Mouse (Mus musculus) neural tube, embryonic 14.5 days (tissue): ENCODE data around the gene Acsl5. TPM values are rescaled to one million over a fixed set of nuclear protein-coding genes. Genes with fewer than 3 reads are reported as not detected.

Source experiments
- ATAC-seq: fragments of 200-750 bp; cut with Nextera tagmentation; 2 replicates; pipeline ENCODE4 v1.8.0; 2017; ENCODE audit warnings: low read depth, mild to moderate bottlenecking, moderate TSS enrichment, moderate library complexity
- H3K27ac ChIP-seq: fragments of 300-500 bp; sonication (generic); 2 replicates; pipeline ENCODE4 v1.5.1; 2014; ENCODE audit warnings: low read depth, mild to moderate bottlenecking, control low read depth, low read length, moderate library complexity, mixed read lengths
- H3K27me3 ChIP-seq: fragments of 300-500 bp; sonication (generic); 2 replicates; pipeline ENCODE4 v1.6.1; 2014; ENCODE audit warnings: low read length; ENCODE audit not compliant: control insufficient read depth, insufficient read depth
- H3K36me3 ChIP-seq: fragments of 300-500 bp; sonication (generic); 2 replicates; pipeline ENCODE4 v1.6.1; 2014; ENCODE audit warnings: low read length, mixed read lengths; ENCODE audit not compliant: control insufficient read depth, insufficient read depth
- H3K4me1 ChIP-seq: fragments of 300-500 bp; sonication (generic); 2 replicates; pipeline ENCODE4 v1.6.1; 2014; ENCODE audit warnings: low read length; ENCODE audit not compliant: control insufficient read depth, insufficient read depth
- H3K4me2 ChIP-seq: fragments of 300-500 bp; sonication (generic); 2 replicates; pipeline ENCODE4 v1.6.1; 2014; ENCODE audit warnings: mild to moderate bottlenecking, low read depth, low read length, control low read depth
- H3K4me3 ChIP-seq: fragments of 300-500 bp; sonication (generic); 2 replicates; pipeline ENCODE4 v1.5.1; 2014; ENCODE audit warnings: low read depth, low read length, control low read depth, mixed read lengths
- H3K9ac ChIP-seq: fragments of 300-500 bp; sonication (generic); replicated peaks from 2 replicates; pipeline ENCODE4 v1.6.1; 2014; ENCODE audit warnings: low read depth, mild to moderate bottlenecking, control low read depth, low read length, mixed read lengths
- H3K9me3 ChIP-seq: fragments of 300-500 bp; sonication (generic); 2 replicates; pipeline ENCODE4 v1.6.1; 2016; ENCODE audit warnings: low read length; ENCODE audit not compliant: control insufficient read depth
- WGBS: fragments of 180-500 bp; shearing (Covaris S2); extraction: QIAGEN DNeasy Blood & Tissue Kit; methylation state at CpG from one replicate; pipeline ENCODE4 v1.1.7; 2014; 5-methylcytosine and 5-hydroxymethylcytosine counted together
- polyA plus RNA-seq: library from polyadenylated mRNA; unstranded; fragments of >200 nt; fragmentation: Nextera tagmentation; extraction: Ambion mirVana; gene quantifications from 2 replicates; pipeline ENCODE4 v1.2.1, GENCODE M21; 2014

Acsl5 gene
- polyA plus RNA-seq, 1 experiment from 2014 or later: 14.6 TPM

DNA sequence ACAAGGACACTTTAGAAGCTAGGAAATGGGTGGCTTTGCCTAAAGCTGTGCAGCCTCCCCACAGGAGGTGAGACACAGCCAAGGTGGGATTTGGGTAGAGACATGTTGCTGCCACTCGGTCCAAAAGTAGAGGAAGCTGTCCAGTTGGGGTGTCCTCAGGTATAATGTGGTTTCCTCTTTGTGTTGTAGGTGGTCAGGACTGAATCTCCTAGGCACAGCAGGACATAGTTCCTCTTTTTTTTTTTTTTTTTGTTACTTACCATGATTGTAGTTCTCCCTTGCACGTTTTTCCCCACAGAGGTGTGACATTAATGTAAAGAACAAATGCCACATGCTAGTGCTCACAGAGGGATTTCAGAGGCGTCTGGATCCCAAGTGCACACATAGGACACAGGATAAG is 13.5 kb downstream of the Acsl5 start:
- Histone ChIP-seq H3K4me3 (no peak overlapping the region), H3K9ac (no peak overlapping the region), H3K4me2 (no peak overlapping the region), H3K27ac (no peak overlapping the region), H3K36me3 (no peaks in the 10 kb centered on the region), H3K4me1 (no peaks in the 10 kb centered on the region), H3K27me3 (no peaks in the 10 kb centered on the region), H3K9me3 (no peaks in the 10 kb centered on the region)
- no peak for ATAC-seq
- 80% methylated on average over 3 of the region's 3 CpGs for WGBS

DNA sequence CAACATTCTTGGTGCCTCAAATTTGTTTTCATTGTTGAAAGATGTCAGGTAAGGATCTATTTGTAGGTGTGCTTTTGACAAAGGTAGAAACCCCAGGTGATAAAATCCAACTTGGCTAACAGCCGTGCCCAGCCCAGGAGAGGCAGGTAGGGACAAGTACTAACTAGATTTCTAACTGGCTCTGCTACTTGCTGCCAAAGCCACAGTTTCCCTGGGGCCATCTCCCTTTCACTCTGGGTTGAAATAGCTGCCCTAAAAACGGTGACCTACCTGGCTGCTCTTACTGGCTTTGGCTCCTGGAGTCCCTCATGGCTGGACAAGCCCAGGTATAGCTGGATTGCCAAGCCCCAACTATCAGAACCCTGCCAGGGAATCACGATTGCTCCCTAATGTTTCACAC is 15.0 kb downstream of the Acsl5 start:
- WGBS: 81% methylated on average over 3 of the region's 3 CpGs
- ATAC-seq: no peak
- H3K36me3 ChIP-seq: no peaks in the 10 kb centered on the region
- no peaks in the 10 kb centered on the region for H3K27me3 ChIP-seq
- no peak overlapping the region for H3K4me2 ChIP-seq
- H3K9ac ChIP-seq: no peak overlapping the region
- no peaks in the 10 kb centered on the region for H3K9me3 ChIP-seq
- H3K4me3 ChIP-seq: no peak overlapping the region
- no peak overlapping the region for H3K27ac ChIP-seq
- H3K4me1 ChIP-seq: no peaks in the 10 kb centered on the region

DNA sequence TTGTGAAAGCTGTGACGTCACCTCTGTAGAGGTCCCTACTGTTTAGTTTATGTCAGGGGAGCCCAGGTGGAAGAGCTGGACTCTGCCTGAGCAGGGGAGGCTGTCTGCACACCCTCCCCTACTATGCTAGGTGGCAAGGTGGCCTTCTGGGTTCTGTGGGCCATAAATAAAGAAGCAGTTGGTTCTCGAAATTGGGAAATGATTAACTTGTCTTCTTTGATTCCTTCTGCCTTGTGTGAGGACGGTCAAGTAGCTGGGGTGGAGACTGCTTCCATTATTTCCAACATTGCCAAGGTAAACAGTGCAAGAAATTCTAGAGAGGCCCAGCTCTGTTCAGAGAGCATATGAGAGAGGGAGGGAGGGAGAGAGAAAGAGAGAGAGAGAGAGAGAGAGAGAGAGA is 16.4 kb downstream of the Acsl5 start:
- Histone ChIP-seq H3K27ac (no peak overlapping the region), H3K4me2 (no peak overlapping the region), H3K9ac (no peak overlapping the region), H3K4me3 (no peak overlapping the region), H3K27me3 (no peaks in the 10 kb centered on the region), H3K36me3 (no peaks in the 10 kb centered on the region), H3K9me3 (no peaks in the 10 kb centered on the region), H3K4me1 (no peaks in the 10 kb centered on the region)
- no peak for ATAC-seq
- WGBS: 62% methylated on average over 3 of the region's 3 CpGs

DNA sequence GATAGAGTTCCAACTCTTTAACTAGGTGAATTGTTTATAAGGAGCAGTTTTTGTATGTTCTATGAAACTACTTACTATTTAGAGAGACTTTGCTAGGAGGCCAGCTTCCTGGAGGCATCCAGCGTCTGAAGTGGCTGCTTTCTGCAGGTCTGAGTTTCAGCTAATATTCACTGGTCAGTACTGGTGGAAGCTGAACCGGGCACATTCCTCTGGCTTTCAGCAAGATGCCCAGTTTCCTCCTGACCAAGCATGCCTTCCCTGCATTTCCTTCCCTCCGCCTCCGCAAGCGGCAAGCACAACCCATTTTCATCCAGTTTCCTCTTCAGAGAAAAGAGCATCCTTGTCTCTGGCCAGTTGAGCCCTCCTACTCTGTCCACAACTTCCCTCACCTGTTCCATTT is 17.3 kb downstream of the Acsl5 start:
- Histone ChIP-seq H3K4me1 (no peaks in the 10 kb centered on the region), H3K36me3 (no peaks in the 10 kb centered on the region), H3K4me2 (no peak overlapping the region), H3K9ac (no peak overlapping the region), H3K27me3 (no peaks in the 10 kb centered on the region), H3K27ac (no peak overlapping the region), H3K9me3 (no peaks in the 10 kb centered on the region), H3K4me3 (no peak overlapping the region)
- ATAC-seq: no peak
- whole genome bisulfite sequencing: 90% methylated on average over 5 of the region's 5 CpGs

DNA sequence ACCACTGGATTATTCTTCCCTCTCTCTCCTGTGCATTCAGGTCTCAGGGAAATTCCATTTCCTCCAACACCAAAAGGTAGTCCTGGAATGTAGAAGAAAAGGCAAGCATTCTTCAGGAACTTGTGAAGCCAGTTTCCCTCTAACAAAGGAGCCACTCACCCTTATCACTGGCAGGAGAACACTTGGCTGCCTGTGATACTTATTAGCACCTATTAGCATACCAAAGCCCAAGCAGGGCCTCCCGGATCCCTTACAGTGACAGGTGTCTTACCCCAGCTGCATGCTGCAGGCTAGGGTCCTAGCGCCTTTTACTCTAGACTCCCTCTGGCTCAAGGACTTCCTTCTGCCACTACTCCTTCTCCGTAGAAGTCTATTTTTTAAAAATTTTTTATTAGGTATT is 19.7 kb downstream of the Acsl5 start:
- WGBS: 32% methylated on average over 3 of the region's 3 CpGs
- Histone ChIP-seq H3K27ac (no peak overlapping the region), H3K9ac (no peak overlapping the region), H3K4me2 (no peak overlapping the region), H3K27me3 (no peaks in the 10 kb centered on the region), H3K9me3 (no peaks in the 10 kb centered on the region), H3K4me1 (no peaks in the 10 kb centered on the region), H3K36me3 (no peaks in the 10 kb centered on the region), H3K4me3 (no peak overlapping the region)
- ATAC-seq: no peak

DNA sequence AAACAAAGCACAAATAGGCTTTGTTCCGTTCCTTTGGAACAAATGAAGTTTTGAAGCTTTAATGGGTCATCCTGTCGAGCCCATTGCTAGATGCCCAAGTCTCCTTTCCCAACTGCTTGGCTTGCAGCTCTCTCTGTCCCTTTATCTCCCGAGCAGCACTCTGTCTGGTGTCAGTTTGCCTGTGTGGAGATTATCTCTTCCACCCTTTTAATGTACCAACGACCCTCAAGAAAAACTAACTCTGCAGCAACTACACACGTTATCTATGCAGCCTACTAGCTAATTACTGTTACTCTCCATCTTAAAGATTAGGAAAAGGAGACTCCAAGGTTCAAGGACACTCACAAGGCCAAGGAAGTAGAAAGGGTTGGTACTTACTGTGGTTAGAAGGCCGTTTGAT is 21.6 kb downstream of the Acsl5 start:
- ATAC-seq: no peak
- WGBS: 85% methylated on average over 6 of the region's 6 CpGs

DNA sequence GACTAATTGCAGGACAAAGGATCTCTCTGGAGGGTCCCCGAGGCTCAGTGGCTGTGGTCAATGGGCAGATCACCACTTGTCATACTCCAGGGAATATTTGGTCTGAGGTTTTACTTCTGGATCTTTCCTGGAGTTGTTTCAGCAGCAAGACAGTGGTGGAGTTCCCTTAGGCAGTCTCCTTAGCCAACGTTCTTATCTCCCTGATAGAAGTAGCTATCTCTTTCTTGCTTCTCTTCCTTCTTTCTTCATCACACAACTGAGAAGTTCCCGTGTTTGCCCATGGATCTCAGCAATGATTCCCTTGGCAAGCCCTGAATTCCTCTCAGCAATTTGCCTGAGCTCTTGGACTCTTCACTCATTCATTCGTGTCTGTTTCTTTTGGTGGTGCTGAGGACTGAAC is 24.4 kb downstream of the Acsl5 start:
- H3K9ac ChIP-seq: no peak overlapping the region
- H3K4me2 ChIP-seq: no peak overlapping the region
- no peaks in the 10 kb centered on the region for H3K36me3 ChIP-seq
- no peak overlapping the region for H3K4me3 ChIP-seq
- no peak for ATAC-seq
- WGBS: 94% methylated on average over 4 of the region's 4 CpGs
- H3K27me3 ChIP-seq: no peaks in the 10 kb centered on the region
- H3K4me1 ChIP-seq: no peaks in the 10 kb centered on the region
- H3K27ac ChIP-seq: no peak overlapping the region
- no peaks in the 10 kb centered on the region for H3K9me3 ChIP-seq

More for the DNA sequence above, 21.6 kb downstream of the Acsl5 start:
- H3K4me1 ChIP-seq: no peaks in the 10 kb centered on the region
- no peak overlapping the region for H3K27ac ChIP-seq
- no peaks in the 10 kb centered on the region for H3K36me3 ChIP-seq
- no peaks in the 10 kb centered on the region for H3K9me3 ChIP-seq
- no peaks in the 10 kb centered on the region for H3K27me3 ChIP-seq
- no peak overlapping the region for H3K4me3 ChIP-seq
- H3K9ac ChIP-seq: no peak overlapping the region
- H3K4me2 ChIP-seq: no peak overlapping the region

DNA sequence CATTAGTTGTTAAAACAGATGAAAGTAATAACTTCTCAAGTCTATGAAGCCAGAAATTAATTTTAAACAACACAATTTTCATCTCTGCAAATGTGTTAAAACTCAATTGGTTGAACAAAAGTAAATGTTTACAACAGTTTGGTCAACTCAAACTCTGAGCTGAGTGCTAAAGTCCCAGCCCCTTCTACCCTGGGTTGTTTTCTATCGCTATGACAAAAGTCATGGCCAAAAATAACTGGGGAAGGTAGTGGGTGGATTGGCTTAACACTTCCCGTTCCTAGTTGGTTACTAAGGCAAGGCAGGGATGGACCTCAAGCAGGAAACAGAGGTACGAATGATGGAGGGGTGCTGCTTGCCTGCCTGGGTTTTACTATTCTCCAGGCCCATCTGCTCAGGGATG is 25.0 kb downstream of the Acsl5 start:
- ATAC-seq: no peak
- H3K4me3 ChIP-seq: no peak overlapping the region

DNA sequence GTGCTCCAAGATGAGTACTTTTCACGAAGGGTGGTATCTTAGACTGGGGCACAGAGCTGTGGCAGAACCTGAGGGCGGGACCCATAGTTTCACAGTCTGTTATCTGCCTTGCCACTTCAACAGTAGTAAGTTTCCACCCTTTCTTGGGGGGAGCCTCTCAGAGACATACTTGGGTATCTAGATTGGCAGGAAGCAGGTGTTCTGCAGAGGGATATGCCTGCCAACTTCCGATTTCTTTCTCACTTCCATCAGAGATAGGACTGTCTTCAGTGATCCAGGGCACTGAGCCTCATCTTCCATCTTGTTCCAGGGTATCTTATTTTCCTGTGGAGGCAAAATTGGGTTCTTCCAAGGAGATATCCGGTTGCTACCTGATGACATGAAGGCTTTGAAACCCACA is 32.4 kb downstream of the Acsl5 start:
- H3K36me3 ChIP-seq: no peaks in the 10 kb centered on the region
- no peak overlapping the region for H3K9ac ChIP-seq
- 92% methylated on average over 4 of the region's 4 CpGs for WGBS
- ATAC-seq: no peak
- no peaks in the 10 kb centered on the region for H3K9me3 ChIP-seq
- no peak overlapping the region for H3K4me2 ChIP-seq
- H3K4me1 ChIP-seq: no peaks in the 10 kb centered on the region
- no peak overlapping the region for H3K4me3 ChIP-seq
- no peaks in the 10 kb centered on the region for H3K27me3 ChIP-seq
- H3K27ac ChIP-seq: no peak overlapping the region

More for the DNA sequence above, 25.0 kb downstream of the Acsl5 start:
- Histone ChIP-seq H3K9me3 (no peaks in the 10 kb centered on the region), H3K9ac (no peak overlapping the region), H3K4me1 (no peaks in the 10 kb centered on the region), H3K27ac (no peak overlapping the region), H3K4me2 (no peak overlapping the region), H3K27me3 (no peaks in the 10 kb centered on the region), H3K36me3 (no peaks in the 10 kb centered on the region)
- WGBS: 85% methylated on average over 3 of the region's 3 CpGs

DNA sequence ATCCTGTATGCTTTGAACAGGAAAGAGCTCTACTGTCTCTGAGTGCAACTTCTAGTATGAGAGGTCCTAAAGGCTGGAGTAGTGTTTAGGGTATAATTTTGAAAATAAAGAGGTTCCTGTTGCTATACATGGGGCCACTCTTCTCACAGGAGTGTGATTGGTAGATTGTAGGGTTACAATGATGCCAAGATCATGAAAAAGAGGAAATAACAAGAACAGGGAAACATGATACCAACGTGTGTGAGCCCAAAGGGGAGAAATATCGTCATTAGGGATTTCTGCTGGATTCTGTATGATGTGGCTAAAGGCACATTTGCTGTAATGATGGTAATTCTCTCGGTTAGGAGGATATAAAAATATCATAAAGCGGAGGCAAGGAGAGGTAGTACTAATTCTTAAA is 34.3 kb downstream of the Acsl5 start:
- H3K27ac ChIP-seq: no peak overlapping the region
- no peaks in the 10 kb centered on the region for H3K4me1 ChIP-seq
- no peaks in the 10 kb centered on the region for H3K9me3 ChIP-seq
- ATAC-seq: no peak
- no peak overlapping the region for H3K9ac ChIP-seq
- no peaks in the 10 kb centered on the region for H3K27me3 ChIP-seq
- no peak overlapping the region for H3K4me2 ChIP-seq
- 90% methylated on average over 4 of the region's 4 CpGs for WGBS
- no peak overlapping the region for H3K4me3 ChIP-seq
- no peaks in the 10 kb centered on the region for H3K36me3 ChIP-seq
